Mouse (Mus musculus) CH12F3 (cell line): ENCODE measurements around the gene Bdkrb2.

ENCODE experiments used
- in situ Hi-C: fragments of 300-500 bp; cut with MboI; formaldehyde crosslinking; loops from 2 replicates; pipeline ENCODE4 v1.14.3; 2020; ENCODE audit warnings: low sequenced_read_pairs

The Bdkrb2 gene

DNA sequence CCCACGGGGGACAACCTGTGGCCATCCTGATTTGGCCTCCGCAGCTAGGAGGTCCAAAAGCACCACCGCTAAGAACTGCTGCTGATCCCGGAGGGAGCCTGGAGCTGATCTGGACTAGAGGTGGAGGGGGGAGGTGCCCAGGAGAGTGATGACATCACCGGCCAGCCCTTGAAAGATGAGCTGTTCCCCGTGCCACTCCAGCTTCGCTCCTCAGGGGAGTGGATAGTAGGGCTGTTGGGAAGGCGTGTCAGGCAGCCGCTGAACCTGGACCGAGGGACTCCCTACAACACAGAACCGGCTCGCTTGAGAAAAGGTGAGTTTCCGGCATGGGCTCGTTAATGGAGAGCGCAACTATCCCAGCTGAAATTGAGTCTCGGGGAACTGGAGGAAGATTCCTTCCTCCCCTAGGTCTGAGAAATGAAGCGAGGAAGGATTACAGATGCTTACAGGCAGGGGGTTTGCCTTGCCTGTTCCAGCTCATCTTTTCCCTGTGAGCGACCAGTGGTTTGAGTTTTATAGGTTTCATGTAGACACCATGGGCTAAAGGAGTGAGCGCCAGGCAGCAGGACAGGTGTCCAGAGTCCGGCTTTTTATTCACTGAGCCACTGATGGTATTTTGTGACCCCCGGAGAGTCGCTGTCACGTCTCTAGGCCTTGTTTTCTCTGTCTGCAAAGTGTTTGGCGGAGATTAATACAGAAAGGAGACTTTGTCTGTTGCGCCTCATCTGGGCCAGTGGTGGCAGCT lies at the start of gene Bdkrb2:
Gene Bdkrb2 (plus strand): TSS at position 291 of the 745 bp plus-strand sequence.
- in situ Hi-C loops: no loop called here

- in situ Hi-C loops: no loop called here
These were observed 48.9 kb upstream of the Bdkrb2 start for GRCm38 (mm10) chr12:105514111-105514510.

DNA sequence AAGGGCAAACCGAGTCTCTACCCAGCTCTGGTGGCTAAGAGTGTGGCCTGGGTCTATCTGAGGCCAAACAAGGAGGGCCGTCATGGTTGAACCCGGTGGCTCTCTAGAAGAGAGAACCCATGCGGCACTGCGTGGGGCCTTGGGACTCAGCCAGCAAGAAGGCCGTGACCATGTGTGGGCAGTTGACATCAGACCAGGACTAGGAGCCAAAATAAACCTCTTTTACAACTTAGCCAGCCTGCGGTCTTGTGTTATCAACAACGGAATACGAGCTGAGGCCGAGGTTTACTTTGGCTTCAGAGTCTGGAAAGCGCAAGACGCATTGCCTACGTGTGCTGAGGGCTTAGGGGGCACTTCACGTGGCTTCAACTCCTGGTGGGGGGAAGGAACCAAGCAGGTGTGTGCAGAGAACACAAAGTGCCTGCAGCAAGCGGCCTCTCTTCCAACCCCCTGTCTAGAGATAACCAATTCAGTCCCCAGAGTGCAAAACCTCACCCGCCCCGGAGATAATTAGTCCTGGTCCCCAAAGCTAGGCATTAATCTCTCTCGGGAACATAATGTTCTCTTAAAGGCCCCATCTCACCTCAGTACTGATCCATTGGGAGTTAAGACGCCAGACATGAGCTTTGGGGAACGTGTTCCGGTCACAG lies 45.9 kb upstream of the Bdkrb2 start:
- in situ Hi-C loops: no loop called here

DNA sequence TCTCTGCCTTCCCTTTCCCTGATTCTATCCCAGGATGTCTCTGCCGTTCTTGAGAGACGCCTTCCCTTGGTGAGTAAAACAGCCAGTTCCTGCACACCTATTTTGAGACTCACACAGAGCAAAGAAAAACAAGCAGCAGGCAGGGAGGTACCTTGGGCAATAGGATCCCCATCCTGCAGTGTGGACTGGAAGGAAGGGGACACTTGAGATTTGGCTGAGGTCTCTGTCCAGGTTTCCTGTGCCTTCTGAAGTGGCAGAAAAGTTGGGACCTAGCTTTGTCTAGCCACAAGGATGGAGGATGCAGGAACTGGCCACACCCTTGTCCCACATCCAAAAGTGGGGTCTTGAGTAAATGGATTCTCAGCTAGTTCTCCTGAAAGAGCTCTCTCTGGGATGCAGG lies 43.2 kb upstream of the Bdkrb2 start:
- in situ Hi-C loops: no loop called here

DNA sequence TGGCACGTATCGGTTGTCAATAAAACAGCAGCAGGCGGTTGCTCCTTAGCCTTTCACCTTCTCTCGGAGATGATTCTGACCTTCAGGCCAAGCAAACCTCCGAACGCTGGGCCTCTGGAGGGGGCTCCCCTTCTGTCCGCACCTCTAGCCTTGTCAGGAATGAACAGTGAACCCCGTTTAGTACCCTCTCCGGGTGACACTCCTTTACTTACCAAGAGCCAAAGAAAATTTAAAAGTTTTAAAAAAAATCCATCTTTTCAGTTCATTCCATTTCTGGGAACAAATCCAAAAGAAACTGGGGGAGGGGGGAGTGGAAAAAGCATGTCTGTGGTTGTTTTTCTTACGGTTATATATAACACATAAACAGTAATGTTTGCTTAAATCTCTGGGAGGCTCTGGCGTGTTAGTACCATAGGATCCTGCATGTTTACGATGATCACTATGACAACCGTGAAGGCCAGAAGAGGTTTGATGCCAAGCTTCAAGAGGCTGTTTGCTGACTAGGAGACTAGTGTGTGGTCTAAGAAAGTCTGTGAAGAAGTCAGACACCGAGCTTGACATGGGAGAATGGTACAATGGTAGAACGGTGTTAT lies 41.8 kb upstream of the Bdkrb2 start:
- in situ Hi-C loops: no loop called here

GRCm38 (mm10) chr12:105523737-105524136 lies 39.3 kb upstream of the Bdkrb2 start:
- in situ Hi-C loops: no loop called here

DNA sequence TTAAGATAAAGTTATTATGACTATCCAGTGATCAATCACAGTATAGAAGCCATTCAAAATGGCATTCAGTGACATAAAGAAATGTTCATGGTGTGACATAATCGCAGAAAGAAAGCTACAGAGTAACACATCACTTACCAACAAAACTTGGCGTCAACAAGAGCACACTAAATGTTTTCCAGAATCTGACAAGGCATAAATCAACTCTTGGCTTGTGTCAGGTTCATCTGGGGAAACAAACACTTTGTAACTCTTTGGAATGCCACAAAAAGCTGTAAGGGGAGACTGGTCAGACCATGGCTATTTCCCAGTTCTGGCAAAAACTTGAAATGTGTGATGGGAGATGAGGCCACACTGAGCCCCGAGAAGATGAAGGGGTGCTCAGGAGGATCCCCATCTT lies 36.8 kb upstream of the Bdkrb2 start:
- in situ Hi-C loops: no loop called here

DNA sequence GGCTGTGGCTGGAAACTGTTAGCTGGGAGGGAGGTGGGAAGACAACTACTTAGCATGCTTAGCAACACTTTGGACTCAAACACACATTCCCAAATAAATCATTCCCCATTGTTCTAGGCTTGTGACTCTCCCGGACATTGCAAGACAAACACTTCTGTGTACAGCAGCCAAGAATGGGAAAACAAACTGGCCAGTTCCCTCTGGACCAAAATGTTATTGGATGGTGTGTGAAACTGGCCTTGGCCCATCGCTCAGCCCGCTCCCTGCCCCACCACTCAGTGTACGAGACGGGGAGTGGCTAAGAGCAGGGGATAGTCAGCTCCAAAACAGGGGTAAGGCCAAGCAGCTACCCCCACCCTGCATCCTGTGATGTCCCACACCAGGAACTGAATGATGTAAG lies 36.2 kb upstream of the Bdkrb2 start:
- in situ Hi-C loops: no loop called here

DNA sequence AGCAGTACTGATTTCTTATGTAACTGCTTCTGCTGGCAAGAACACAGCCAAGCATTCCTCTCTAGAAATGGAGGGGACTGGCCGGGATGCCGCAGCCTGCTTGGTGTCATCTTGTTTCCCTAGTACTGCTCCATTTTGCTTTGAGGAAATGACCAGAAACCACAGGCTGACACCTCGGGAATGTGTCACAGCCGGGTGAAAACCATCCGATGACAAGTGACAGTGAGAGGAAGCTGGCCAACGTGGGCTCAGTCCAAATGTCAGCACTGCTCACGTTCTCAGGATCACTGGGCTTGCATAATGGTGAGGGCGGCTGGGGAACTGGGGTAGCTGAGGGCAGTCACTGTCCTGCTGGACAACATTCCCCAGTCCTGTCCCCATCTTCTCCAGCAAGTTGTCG lies 33.5 kb upstream of the Bdkrb2 start:
- in situ Hi-C loops: no loop called here

DNA sequence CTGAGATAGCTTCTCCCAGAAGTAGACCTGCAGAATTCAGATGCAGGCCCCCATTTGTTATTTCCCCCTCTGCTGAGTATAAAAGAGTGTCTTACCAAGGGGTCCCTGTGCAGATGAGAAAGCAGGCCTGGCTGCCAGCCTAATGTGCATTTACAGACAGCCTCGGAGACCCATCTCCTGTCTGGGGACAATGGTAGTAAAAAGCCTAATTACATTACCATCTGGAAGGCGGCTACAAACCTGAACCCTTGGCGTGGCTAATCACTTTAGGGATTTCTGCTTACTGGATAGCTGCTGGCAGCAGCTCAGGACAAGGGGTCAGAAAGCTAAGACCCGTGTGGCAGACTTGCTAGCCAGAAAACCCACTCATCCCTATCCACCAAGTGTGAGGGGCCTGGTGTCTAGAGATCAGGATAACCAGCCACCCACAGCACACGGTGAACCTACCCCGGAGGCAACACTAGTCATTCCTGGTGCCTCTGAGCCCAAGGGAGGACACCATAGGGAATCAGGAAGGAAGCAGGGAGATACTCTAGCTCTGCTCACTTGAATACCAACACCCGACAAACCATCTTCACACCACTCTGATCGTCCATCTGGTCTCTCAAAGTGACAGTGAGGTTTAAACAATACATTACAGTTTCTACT lies 31.2 kb upstream of the Bdkrb2 start:
- in situ Hi-C loops: no loop called here

GRCm38 (mm10) chr12:105534842-105535241 lies 28.2 kb upstream of the Bdkrb2 start:
- in situ Hi-C loops: no loop called here

DNA sequence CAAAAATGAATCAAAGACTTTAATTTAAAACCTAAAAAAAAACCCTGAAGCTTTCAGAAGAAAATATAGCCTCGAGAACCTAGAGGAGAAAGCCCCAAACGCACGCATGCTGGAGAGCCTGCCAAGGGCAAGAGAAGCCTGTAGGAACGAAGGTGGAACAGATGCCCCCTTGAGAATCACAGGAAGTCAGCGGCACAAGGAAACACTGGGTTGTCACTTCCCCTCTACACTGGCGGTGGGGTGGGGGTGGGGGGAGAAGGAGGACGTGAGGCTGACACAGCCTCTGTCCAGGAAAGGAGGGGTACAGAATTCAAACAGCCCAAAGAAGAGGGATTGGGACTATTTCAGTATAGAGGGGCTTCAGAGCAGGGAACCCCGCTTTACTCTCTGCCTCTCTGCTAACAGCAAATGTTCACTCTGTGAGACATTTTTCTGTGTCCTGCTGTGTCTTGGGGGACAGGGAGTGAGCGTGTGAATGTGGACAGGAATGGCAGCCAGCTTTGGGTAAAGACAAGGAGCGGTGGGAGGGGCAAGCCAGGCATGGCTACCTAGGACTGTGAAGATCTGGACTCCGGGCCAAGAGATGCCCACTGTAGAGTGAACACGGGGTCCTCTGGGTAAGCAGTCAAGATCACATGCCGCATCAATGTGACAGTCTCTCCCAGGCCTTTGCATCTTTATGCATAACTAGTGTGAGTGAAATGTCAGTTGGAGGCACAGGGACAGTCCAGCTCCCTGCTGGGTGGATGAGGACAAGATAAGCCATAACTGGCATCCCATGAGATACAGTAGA lies 26.9 kb upstream of the Bdkrb2 start:
- in situ Hi-C loops: no loop called here

GRCm38 (mm10) chr12:105537162-105537561 lies 25.9 kb upstream of the Bdkrb2 start:
- in situ Hi-C loops: no loop called here

- in situ Hi-C loops: no loop called here
These were observed 23.4 kb upstream of the Bdkrb2 start for GRCm38 (mm10) chr12:105539649-105540048.

- in situ Hi-C loops: no loop called here
These were observed 21.2 kb upstream of the Bdkrb2 start for GRCm38 (mm10) chr12:105541590-105542402.

DNA sequence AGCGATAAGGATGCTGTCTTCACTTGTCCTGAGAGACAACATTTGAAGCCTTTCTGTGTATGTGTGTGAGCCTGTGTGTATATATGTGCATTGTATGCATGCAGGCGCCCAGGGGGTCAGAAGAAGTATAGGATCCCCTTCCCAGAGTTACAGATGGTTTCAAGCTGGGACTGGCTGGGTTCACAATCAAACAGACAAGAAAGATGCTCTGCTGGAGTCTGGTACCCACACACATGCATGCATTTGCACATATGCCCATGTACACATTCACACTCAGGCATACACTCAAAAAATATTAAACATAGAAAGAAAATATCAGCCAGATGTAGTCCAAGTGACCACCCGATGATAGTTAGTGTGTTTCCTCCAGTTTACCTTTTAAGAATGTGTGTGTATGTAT lies 20.5 kb upstream of the Bdkrb2 start:
- in situ Hi-C loops: no loop called here

GRCm38 (mm10) chr12:105543176-105543575 lies 19.9 kb upstream of the Bdkrb2 start:
- in situ Hi-C loops: no loop called here

DNA sequence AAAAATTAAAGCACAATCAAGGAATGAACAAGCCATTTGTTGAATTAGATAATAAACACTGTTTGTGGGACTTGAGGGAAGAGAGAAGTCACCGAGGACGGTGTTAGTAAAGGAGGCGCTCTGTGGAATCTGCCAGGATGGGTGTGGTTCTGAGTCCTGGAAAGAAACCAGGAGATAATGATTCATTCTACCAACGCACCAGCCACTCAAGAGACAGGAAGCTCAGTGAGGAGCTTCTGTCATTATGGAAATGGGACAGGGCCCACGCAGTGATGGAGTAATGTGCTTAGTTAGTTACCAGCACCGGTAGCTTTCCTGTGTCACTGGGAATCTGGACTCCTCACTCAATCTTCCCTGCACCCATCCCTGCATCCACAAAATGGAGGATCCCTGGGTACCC lies 19.3 kb upstream of the Bdkrb2 start:
- in situ Hi-C loops: no loop called here

- in situ Hi-C loops: no loop called here
These were observed 18.2 kb upstream of the Bdkrb2 start for GRCm38 (mm10) chr12:105544872-105545271.
